Mouse (Mus musculus) heart, embryonic 11.5 days (tissue): ENCODE results near the gene Ehbp1. TPM values are rescaled to one million over a fixed set of nuclear protein-coding genes. Genes with fewer than 3 reads are reported as not detected.

Experiments
- ATAC-seq: fragments of 200-750 bp; cut with Nextera tagmentation; replicated peaks from 2 replicates; pipeline ENCODE4 v1.8.0; 2017; ENCODE audit warnings: moderate library complexity; ENCODE audit not compliant: insufficient number of reproducible peaks, low FRiP score, low TSS enrichment
- H3K27ac ChIP-seq: fragments of 300-500 bp; sonication (generic); 2 replicates; pipeline ENCODE4 v1.5.1; 2014; ENCODE audit warnings: mild to moderate bottlenecking, low read depth, low read length
- H3K27me3 ChIP-seq: fragments of 300-500 bp; sonication (generic); 2 replicates; pipeline ENCODE4 v1.6.1; 2014; ENCODE audit warnings: mild to moderate bottlenecking, low read length, mixed read lengths; ENCODE audit not compliant: control insufficient read depth, insufficient read depth
- H3K36me3 ChIP-seq: fragments of 300-500 bp; sonication (generic); 2 replicates; pipeline ENCODE4 v1.6.1; 2014; ENCODE audit warnings: mild to moderate bottlenecking, low read length, moderate library complexity, mixed read lengths; ENCODE audit not compliant: control insufficient read depth, insufficient read depth
- H3K4me1 ChIP-seq: fragments of 300-500 bp; sonication (generic); 2 replicates; pipeline ENCODE4 v1.6.1; 2014; ENCODE audit warnings: low read length; ENCODE audit not compliant: control insufficient read depth, insufficient read depth
- H3K4me2 ChIP-seq: fragments of 300-500 bp; sonication (generic); 2 replicates; pipeline ENCODE4 v1.6.1; 2014; ENCODE audit warnings: mild to moderate bottlenecking, moderate library complexity
- H3K4me3 ChIP-seq: fragments of 300-500 bp; sonication (generic); 2 replicates; pipeline ENCODE4 v1.5.1; 2014; ENCODE audit warnings: low read depth, low read length
- H3K9ac ChIP-seq: fragments of 300-500 bp; sonication (generic); 2 replicates; pipeline ENCODE4 v1.6.1; 2014; ENCODE audit warnings: mild to moderate bottlenecking, low read depth, low read length, moderate library complexity
- H3K9me3 ChIP-seq: fragments of 300-500 bp; sonication (generic); replicated peaks from 2 replicates; pipeline ENCODE4 v1.6.1; 2016; ENCODE audit warnings: low read length; ENCODE audit not compliant: control insufficient read depth
- WGBS: fragments of 180-500 bp; shearing (Covaris S2); extraction: QIAGEN DNeasy Blood & Tissue Kit; methylation state at CpG from one replicate; pipeline ENCODE4 v1.1.7; 2014; ENCODE audit not compliant: insufficient replicate concordance; 5-methylcytosine and 5-hydroxymethylcytosine counted together
- polyA plus RNA-seq: library from polyadenylated mRNA; unstranded; fragments of >200 nt; fragmentation: Nextera tagmentation; extraction: Ambion mirVana; gene quantifications from 2 replicates; pipeline ENCODE4 v1.2.1, GENCODE M21; 2014

Gene Ehbp1
- polyA plus RNA-seq, 1 experiment from 2014 or later, result 18.3 TPM

DNA sequence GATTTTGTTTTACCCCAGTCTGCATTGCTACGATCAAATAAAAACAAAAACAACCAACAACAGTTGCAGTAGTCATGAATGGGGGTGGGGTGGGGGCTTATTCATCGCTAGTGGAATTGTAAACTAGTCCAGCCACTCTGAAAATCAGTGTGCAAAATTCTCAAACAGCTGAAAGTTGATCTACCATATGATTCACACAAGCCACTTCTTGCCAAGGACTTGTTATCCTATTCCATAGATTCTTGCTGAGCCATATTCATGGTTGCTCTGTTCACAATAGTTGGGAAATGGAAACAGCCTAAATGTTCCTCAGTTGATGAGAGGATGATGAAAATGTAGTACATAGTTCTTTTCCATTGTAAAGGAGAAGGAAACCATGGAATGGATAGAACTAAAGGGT lies 24.4 kb upstream of the Ehbp1 start:
- H3K9ac ChIP-seq, result no peak overlapping the region
- no peak overlapping the region for H3K4me2 ChIP-seq
- H3K9me3 ChIP-seq, result no peaks in the 10 kb centered on the region
- no peaks in the 10 kb centered on the region for H3K36me3 ChIP-seq
- no peak for ATAC-seq
- no peaks in the 10 kb centered on the region for H3K4me1 ChIP-seq
- no peak overlapping the region for H3K4me3 ChIP-seq
- 80% methylated on average over 2 of the region's 2 CpGs for WGBS
- no peaks in the 10 kb centered on the region for H3K27me3 ChIP-seq
- H3K27ac ChIP-seq, result no peak overlapping the region

DNA sequence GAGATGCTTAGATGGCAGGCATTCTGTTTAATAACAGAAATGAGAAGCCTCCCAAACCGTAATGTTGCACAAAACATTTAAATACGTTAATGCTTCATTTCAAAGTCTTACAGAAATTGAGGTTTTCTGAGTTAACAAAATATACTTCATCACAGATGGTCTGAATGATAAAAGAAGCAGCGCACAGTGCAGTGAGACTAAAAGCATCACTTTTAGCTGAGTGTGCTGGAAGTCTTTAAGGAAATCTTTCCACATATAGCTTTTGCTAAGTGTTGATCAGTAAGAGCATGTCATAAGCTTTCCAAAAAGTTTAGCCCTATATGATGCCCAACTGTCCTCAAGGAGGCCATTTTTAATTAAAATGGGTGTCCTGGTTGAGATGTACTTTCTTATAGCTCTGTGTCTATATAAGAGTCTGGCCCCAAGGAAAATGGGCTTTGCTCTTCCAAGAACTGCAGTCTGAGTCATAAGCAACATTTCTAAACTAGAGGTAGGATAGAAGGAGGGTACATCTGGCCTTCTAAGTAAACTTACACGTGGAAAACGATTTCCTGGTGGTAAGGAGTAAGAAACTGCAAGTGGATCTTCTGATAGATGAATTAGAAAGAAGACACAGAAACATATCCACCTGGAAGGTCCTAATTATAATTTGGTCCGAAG lies 12.0 kb upstream of the Ehbp1 start:
- no peak overlapping the region for H3K4me2 ChIP-seq
- H3K4me3 ChIP-seq, result no peak overlapping the region
- no peak overlapping the region for H3K27ac ChIP-seq
- H3K36me3 ChIP-seq, result no peaks in the 10 kb centered on the region
- H3K9ac ChIP-seq, result no peak overlapping the region
- no peaks in the 10 kb centered on the region for H3K4me1 ChIP-seq
- H3K9me3 ChIP-seq, result no peaks in the 10 kb centered on the region
- ATAC-seq, result no peak
- whole genome bisulfite sequencing, result 86% methylated on average over 6 of the region's 6 CpGs
- H3K27me3 ChIP-seq, result no peaks in the 10 kb centered on the region

DNA sequence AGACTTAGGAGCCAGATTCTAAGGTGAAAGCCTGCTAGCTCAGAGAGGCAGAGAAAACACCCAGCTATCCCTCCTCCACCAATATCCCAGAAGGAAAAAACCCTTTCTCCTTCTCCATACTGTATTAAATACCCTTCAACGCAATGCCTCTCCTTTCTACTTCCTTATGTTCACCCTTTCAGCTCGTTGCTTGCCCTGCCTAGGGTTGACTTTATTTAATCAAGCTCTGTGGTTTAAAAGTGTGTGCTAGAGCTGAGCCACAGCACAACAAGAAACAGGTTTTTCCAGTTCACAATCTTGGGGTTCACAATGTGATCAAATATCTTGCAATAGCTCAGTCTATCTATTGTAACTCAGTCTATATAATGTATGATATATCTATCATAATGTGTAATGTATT lies 7.9 kb upstream of the Ehbp1 start:
- Histone ChIP-seq H3K9me3 (no peaks in the 10 kb centered on the region), H3K9ac (no peak overlapping the region), H3K4me1 (no peaks in the 10 kb centered on the region), H3K4me3 (no peak overlapping the region), H3K36me3 (no peaks in the 10 kb centered on the region), H3K4me2 (no peak overlapping the region), H3K27ac (no peak overlapping the region), H3K27me3 (no peaks in the 10 kb centered on the region)
- ATAC-seq, result no peak
- 63% methylated on average over 2 of the region's 2 CpGs for whole genome bisulfite sequencing

DNA sequence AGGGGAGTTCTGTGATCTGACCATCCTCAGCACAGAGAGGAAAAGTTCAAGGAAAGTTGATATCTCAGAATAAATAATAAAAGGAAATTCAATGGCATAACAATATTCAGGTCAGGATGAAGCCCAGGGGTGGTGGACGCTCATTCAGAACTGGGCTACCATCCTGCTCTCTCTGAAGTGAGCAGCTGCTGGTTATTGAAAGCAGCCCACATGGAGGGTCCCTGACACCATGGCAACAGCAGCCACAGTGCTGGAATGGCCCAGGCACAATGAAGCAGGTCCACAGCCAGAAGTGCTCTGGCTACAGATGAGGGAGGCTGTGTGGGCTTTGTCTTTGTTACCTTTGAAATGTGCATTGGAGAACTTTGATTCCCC lies 6.4 kb upstream of the Ehbp1 start:
- Histone ChIP-seq H3K9ac (no peak overlapping the region), H3K27ac (no peak overlapping the region), H3K4me1 (no peaks in the 10 kb centered on the region), H3K4me3 (no peak overlapping the region), H3K36me3 (no peaks in the 10 kb centered on the region), H3K4me2 (no peak overlapping the region), H3K9me3 (no peaks in the 10 kb centered on the region), H3K27me3 (no peaks in the 10 kb centered on the region)
- ATAC-seq, result no peak
- WGBS, result 70% methylated on average over 1 of the region's 1 CpGs

DNA sequence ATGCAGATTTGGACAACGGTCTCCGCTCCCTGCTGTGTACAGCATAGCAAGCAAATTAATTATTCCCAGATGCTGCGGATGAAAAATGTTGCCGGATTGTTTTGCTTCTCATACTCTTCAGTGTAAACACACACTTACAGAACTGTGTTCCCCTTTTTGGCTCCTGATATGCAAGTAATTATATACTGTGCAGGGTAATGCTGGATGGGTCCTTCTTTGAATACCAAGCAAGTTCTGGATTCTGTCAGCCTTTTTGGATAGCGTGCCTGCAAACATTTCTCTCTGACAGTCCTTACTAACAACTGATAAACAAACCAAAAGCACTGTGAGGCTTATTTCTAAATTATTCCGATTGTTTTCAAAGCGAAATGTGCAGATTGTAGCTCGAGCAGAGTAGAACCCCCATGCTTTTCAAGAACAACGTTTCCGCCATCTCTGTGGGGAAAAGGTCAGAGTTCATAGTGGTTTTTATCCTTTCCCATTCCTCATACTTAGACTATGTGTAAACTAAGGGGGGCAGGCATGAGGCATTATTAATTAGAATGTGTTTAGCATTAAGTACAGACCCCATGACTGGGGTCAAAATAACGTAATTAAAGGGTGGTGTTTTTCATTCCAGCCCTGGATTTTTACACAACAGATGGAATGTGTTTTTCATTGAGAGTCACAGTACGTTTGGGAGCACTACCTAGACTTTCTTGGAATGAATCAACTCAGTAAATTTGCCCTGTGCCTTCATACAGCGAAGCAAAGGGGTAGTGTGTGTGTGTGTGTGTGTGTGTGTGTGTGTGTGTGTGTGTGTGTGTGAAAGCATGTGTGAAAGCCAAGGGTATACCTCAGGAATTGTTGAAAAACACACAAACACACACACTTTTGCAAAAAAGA lies 5.8 kb upstream of the Ehbp1 start:
- 60% methylated on average over 13 of the region's 13 CpGs for WGBS
- Histone ChIP-seq H3K9me3 (no peaks in the 10 kb centered on the region), H3K27me3 (no peaks in the 10 kb centered on the region), H3K4me2 (no peak overlapping the region), H3K36me3 (no peaks in the 10 kb centered on the region), H3K9ac (no peak overlapping the region), H3K27ac (no peak overlapping the region), H3K4me1 (0 out of 2 replicates have a peak, but pooled peaks cover 2% of the 10 kb centered on the region), H3K4me3 (no peak overlapping the region)
- ATAC-seq, result no peak

DNA sequence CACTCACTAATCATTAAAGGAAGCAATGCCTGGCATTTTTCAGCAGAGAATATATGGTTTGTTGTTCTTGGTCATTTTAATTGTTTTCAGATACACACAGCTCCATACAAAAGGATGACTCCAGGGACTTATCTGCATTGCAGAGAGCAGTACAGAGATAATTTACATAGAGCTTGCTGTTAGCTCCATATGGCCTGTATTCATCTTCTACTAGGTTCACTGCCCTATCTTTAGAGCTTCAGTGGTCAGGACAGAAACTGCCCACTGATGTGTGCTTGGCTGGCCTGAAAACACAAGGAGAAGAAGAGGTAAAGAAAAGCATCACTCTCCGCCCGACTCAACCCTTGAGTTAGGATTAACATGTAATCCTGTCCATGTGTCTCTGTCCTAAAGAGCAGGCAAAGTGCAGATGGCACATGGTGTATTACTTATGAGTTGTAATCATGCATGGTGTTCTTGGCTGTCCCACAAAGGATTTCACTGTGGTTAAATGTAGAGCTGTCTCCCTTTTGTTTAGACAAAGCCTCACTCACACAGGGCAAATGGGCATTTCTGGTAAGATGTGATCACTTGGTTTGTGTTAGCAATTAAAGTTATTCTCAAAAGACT lies 14.7 kb downstream of the Ehbp1 start:
- no peak overlapping the region for H3K4me2 ChIP-seq
- 84% methylated on average over 2 of the region's 2 CpGs for WGBS
- no peak for ATAC-seq

DNA sequence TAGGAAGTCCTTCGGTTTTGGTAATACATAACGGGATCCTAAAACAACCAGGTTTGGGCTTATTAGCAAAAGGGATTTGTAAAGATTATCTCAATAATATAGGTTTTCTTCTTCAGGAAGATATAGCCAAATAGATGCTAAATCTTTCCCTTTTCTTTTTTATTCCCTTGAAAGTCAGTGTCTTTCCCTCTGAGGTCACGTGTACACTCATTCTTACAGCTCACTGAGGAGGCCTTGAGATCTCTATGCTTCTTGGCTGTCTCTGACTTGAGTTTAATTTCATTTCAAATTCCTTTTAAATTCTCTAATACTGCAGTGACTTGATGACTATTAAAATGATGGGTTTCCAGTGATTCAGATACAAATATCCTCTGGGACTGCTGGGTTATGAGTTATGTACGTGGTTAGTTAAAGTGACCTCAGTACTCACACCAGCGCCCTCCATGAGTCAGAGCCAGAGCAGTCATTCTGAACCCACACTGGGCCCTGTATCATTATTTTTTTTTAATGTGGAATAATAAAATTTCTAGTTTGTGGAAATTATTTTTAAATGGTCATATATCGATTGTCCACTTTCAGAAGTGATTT lies 24.2 kb downstream of the Ehbp1 start:
- Histone ChIP-seq H3K36me3 (no peaks in the 10 kb centered on the region), H3K27ac (no peak overlapping the region), H3K9me3 (no peaks in the 10 kb centered on the region), H3K4me1 (no peaks in the 10 kb centered on the region), H3K4me3 (no peak overlapping the region), H3K4me2 (no peak overlapping the region), H3K27me3 (no peaks in the 10 kb centered on the region), H3K9ac (no peak overlapping the region)
- ATAC-seq, result no peak
- 79% methylated on average over 6 of the region's 6 CpGs for WGBS

More for the DNA sequence above, 14.7 kb downstream of the Ehbp1 start:
- H3K27me3 ChIP-seq, result no peaks in the 10 kb centered on the region
- no peak overlapping the region for H3K9ac ChIP-seq
- no peak overlapping the region for H3K4me3 ChIP-seq
- H3K4me1 ChIP-seq, result no peaks in the 10 kb centered on the region
- no peaks in the 10 kb centered on the region for H3K36me3 ChIP-seq
- no peak overlapping the region for H3K27ac ChIP-seq
- no peaks in the 10 kb centered on the region for H3K9me3 ChIP-seq

DNA sequence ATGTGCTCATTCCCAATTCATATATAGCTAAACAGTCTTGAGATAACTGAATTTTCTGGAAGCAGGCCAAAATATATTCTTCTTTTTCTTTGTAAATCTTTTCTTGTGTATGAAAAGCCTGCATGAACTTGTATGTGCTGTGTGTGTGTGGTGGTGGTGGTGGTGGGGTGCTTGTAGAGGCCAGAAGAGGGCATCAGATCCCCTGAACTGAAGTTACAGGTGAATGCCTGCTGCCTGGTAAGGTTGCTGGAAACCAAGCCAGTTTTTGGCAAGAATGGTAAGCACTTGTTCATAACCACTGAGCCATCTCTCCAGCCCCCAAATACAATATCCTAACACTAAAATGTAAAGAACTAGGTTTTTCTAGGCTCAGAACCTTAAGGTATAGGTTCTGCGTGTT lies 26.3 kb downstream of the Ehbp1 start:
- no peaks in the 10 kb centered on the region for H3K4me1 ChIP-seq
- H3K9ac ChIP-seq, result no peak overlapping the region
- H3K36me3 ChIP-seq, result no peaks in the 10 kb centered on the region
- H3K4me2 ChIP-seq, result no peak overlapping the region
- H3K27ac ChIP-seq, result no peak overlapping the region
- ATAC-seq, result no peak
- H3K27me3 ChIP-seq, result no peaks in the 10 kb centered on the region
- no peaks in the 10 kb centered on the region for H3K9me3 ChIP-seq
- H3K4me3 ChIP-seq, result no peak overlapping the region
- WGBS, result 76% methylated on average over 1 of the region's 1 CpGs
